Mouse (Mus musculus) brain, embryonic 14.5 days (tissue): Measurements from ENCODE around the gene Syap1.

Experiments
- CTCF ChIP-seq: fragments of 200-500 bp; IDR thresholded peaks from 2 replicates; pipeline ENCODE4 v1.5.1; 2012; ENCODE audit warnings: inconsistent platforms, mild to moderate bottlenecking, moderate library complexity, borderline replicate concordance; ENCODE audit not compliant: insufficient read depth, insufficient read length; ENCODE audit errors: extremely low read depth
- POLR2A ChIP-seq: fragments of 200-500 bp; IDR thresholded peaks from 2 replicates; pipeline ENCODE4 v1.6.1; 2012; ENCODE audit warnings: mild to moderate bottlenecking, inconsistent platforms, borderline replicate concordance; ENCODE audit not compliant: poor library complexity, insufficient read depth, insufficient read length, severe bottlenecking; ENCODE audit errors: extremely low read depth

- TF ChIP-seq CTCF, result no peak
- no peak for TF ChIP-seq POLR2A
Measured at GRCm38 (mm10) chrX:162900938-162901337, 12.7 kb upstream of the Syap1 start, which contains the start of gene Ctps2.
